Mouse (Mus musculus) forebrain, embryonic 13.5 days (tissue): ENCODE results near the gene Rab19. TPM values are rescaled to one million over a fixed set of nuclear protein-coding genes. Genes with fewer than 3 reads are reported as not detected.
"Not testable (repeated sequence)": the region's sequence is repeated elsewhere in the genome, so short reads cannot be mapped to it uniquely, and the experiment has no call there.

Experiments
- ATAC-seq: fragments of 200-750 bp; cut with Nextera tagmentation; 2 replicates; pipeline ENCODE4 v1.8.0; 2017
- H3K27ac ChIP-seq: fragments of 300-500 bp; sonication (generic); 2 replicates; pipeline ENCODE4 v1.5.1; 2015; ENCODE audit warnings: inconsistent platforms, mild to moderate bottlenecking, moderate library complexity
- H3K27me3 ChIP-seq: fragments of 300-500 bp; sonication (generic); 2 replicates; pipeline ENCODE4 v1.6.1; 2015; ENCODE audit warnings: mild to moderate bottlenecking, inconsistent platforms
- H3K36me3 ChIP-seq: fragments of 300-500 bp; sonication (generic); 2 replicates; pipeline ENCODE4 v1.6.1; 2015; ENCODE audit warnings: mild to moderate bottlenecking, inconsistent platforms; ENCODE audit not compliant: poor library complexity, severe bottlenecking
- H3K4me1 ChIP-seq: fragments of 300-500 bp; sonication (generic); 2 replicates; pipeline ENCODE4 v1.6.1; 2015; ENCODE audit warnings: inconsistent platforms
- H3K4me2 ChIP-seq: fragments of 300-500 bp; sonication (generic); 2 replicates; pipeline ENCODE4 v1.6.1; 2015; ENCODE audit warnings: inconsistent platforms, mild to moderate bottlenecking, moderate library complexity
- H3K4me3 ChIP-seq: fragments of 300-500 bp; sonication (generic); 2 replicates; pipeline ENCODE4 v1.5.1; 2015; ENCODE audit warnings: mild to moderate bottlenecking, inconsistent platforms
- H3K9ac ChIP-seq: fragments of 300-500 bp; sonication (generic); 2 replicates; pipeline ENCODE4 v1.6.1; 2015; ENCODE audit warnings: mild to moderate bottlenecking, inconsistent platforms
- H3K9me3 ChIP-seq: fragments of 300-500 bp; sonication (generic); replicated peaks from 2 replicates; pipeline ENCODE4 v1.6.1; 2016; ENCODE audit warnings: inconsistent platforms
- WGBS: fragments of 180-500 bp; shearing (Covaris S2); methylation state at CpG from one replicate; pipeline ENCODE4 v1.1.7; 2015; 5-methylcytosine and 5-hydroxymethylcytosine counted together
- polyA plus RNA-seq: library from polyadenylated mRNA; unstranded; fragments of >200 nt; fragmentation: Nextera tagmentation; extraction: Ambion mirVana; gene quantifications from 2 replicates; pipeline ENCODE4 v1.2.1, GENCODE M21; 2015

Gene Rab19
- polyA plus RNA-seq, 1 experiment from 2014 or later, result 0.31 TPM

DNA sequence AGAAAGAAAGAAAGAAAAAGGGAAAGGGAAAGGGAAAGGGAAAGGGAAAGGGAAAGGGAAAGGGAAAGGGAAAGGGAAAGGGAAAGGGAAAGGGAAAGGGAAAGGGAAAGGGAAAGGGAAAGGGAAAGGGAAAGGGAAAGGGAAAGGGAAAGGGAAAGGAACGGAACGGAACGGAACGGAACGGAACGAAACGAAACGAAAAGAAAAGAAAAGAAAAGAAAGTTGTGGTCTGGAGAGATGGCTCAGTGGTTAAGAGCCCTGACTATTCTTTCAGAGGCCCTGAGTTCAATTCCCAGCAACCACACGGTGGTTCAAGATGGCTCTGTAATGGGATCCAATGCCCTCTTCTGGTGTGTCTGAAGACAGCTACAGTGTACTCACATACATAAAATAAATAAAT lies 21.8 kb upstream of the Rab19 start:
- H3K4me1 ChIP-seq, H3K27ac ChIP-seq, H3K9me3 ChIP-seq, H3K4me3 ChIP-seq, H3K4me2 ChIP-seq, H3K9ac ChIP-seq, H3K27me3 ChIP-seq, ATAC-seq: not testable (repeated sequence)
- peaks cover 73% of the 10 kb centered on the region for H3K36me3 ChIP-seq
- WGBS, result 98% methylated on average over 9 of the region's 9 CpGs

DNA sequence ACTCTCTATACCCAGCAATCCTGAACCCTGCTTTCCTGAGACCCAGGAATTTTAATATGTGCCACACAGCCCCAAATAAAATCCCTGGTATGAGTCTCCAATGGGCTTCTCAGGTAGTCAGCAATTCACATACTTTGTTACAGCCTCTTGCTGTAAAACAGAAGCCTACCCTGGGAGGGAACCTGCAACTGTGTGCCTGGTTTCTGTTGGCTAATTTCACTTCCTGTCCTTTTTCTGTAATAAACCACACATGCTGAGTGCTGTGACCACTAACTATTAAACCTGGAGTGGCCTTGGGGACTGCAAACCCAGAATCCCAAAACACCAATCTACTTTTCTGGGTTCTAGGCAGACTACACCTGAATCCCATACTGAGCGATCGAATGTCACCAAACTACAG lies 18.3 kb upstream of the Rab19 start:
- WGBS, result 97% methylated on average over 2 of the region's 2 CpGs
- Histone ChIP-seq H3K9ac (no peak overlapping the region), H3K36me3 (peaks cover 64% of the 10 kb centered on the region), H3K9me3 (no peaks in the 10 kb centered on the region), H3K4me3 (no peak overlapping the region), H3K27me3 (no peaks in the 10 kb centered on the region), H3K4me2 (no peak overlapping the region), H3K27ac (no peak overlapping the region), H3K4me1 (no peaks in the 10 kb centered on the region)
- ATAC-seq, result no peak

DNA sequence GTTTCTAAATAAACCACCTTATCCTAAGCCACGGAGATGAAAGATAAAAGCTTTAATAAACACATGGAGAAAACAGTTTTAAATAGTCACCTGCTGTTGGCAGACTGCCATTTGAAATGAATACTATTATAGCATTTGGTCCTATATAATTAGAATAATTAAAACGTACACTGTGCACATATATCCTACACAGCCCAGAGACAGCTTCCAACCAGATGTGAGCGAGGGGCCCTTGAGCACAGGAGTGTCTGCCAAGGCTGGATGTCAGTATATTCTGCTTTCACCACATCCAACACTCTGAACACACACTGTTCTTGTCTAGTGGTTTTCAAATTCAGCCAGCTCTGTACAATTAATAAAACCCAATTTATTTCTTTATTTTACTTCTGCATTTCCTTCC lies 11.3 kb upstream of the Rab19 start:
- Histone ChIP-seq H3K4me3 (no peak overlapping the region), H3K4me1 (no peaks in the 10 kb centered on the region; the same call in 1 of the 2 replicates), H3K4me2 (no peak overlapping the region), H3K27ac (no peak overlapping the region), H3K27me3 (no peaks in the 10 kb centered on the region), H3K9ac (no peak overlapping the region), H3K36me3 (peaks cover 30% of the 10 kb centered on the region), H3K9me3 (no peaks in the 10 kb centered on the region)
- 64% methylated on average over 3 of the region's 3 CpGs for WGBS
- no peak for ATAC-seq

DNA sequence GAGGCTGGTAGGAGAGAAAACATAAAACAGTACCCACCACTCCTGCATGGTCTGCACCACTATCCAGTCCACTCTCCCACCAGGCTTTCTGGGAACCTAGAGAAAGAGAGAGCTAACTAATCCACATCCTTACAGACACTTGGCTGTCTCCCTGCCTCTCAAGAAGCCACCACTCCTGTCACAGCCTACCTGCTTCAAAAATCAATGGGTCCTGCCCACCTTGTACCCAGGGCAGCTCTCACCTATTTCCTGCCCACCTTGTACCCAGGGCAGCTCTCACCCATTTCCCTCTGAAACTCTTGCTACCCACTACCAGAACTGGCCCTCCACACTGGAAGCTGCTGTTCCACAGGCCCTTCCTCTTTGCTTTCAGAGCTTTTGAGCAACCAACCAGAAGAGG lies 8.9 kb upstream of the Rab19 start:
- Histone ChIP-seq H3K9ac (no peak overlapping the region), H3K9me3 (no peaks in the 10 kb centered on the region), H3K27me3 (no peaks in the 10 kb centered on the region), H3K4me2 (no peak overlapping the region), H3K4me1 (peaks cover 15% of the 10 kb centered on the region), H3K4me3 (no peak overlapping the region), H3K27ac (no peak overlapping the region), H3K36me3 (peaks cover 11% of the 10 kb centered on the region)
- ATAC-seq, result no peak

DNA sequence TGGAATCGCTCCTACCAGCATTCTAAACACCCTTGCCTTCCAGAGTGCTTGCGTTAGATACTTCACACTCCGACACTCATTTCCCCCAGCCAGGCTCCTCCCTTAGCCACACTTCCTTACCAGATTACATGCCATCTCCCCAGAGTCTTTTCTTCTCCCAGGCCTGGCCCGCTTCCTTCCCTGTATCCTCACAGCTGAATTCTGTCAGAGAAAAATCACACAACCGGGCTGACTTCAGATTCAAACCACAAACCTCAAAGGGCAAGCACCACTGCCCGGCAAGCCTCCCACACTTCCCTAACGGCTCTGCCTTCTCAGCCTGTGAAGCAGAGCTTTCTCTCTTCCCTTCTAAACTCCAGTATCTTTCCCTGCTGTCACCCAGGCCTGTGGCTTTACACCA lies 8.2 kb upstream of the Rab19 start:
- no peak overlapping the region for H3K4me2 ChIP-seq
- ATAC-seq, result no peak
- WGBS, result 81% methylated on average over 7 of the region's 7 CpGs
- H3K9me3 ChIP-seq, result no peaks in the 10 kb centered on the region
- H3K4me3 ChIP-seq, result no peak overlapping the region
- no peaks in the 10 kb centered on the region for H3K27me3 ChIP-seq
- H3K9ac ChIP-seq, result no peak overlapping the region
- H3K4me1 ChIP-seq, result peaks cover 15% of the 10 kb centered on the region
- peaks cover 11% of the 10 kb centered on the region for H3K36me3 ChIP-seq
- H3K27ac ChIP-seq, result no peak overlapping the region

DNA sequence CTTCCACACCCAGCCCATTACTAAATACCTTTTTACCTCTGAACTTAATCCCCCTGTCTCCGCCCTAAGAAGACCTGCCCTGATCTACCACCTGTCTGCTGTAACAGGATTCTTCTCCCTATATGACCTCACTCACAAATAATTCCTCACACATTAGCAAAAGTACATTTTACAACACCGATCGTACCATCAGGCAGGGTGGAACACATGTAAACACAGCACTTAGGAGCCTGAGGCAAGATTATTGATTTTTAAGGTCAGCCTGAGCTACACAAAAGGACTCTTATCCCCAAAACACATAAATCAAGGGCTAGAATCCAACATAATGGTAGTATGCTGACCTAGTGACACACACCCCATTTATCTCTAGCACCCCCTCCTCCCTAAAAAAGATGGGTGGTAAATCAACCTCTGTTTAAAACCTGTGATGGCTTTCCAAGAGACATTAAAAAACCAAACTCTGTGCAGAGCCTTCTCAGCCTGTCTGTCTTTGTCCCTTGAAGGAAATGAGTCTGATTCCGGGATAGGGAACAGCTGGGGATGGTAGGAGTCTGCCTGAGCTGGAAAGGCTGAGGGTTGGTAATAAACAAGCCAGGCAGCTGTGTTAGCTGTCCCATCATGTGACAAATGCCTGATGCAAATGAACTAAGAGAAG lies 7.5 kb upstream of the Rab19 start:
- peaks cover 15% of the 10 kb centered on the region for H3K4me1 ChIP-seq
- H3K9me3 ChIP-seq, result no peaks in the 10 kb centered on the region
- ATAC-seq, result no peak
- no peak overlapping the region for H3K9ac ChIP-seq
- H3K27me3 ChIP-seq, result no peaks in the 10 kb centered on the region
- no peak overlapping the region for H3K4me3 ChIP-seq
- WGBS, result 88% methylated on average over 4 of the region's 4 CpGs
- no peak overlapping the region for H3K27ac ChIP-seq
- no peak overlapping the region for H3K4me2 ChIP-seq
- peaks cover 11% of the 10 kb centered on the region for H3K36me3 ChIP-seq

DNA sequence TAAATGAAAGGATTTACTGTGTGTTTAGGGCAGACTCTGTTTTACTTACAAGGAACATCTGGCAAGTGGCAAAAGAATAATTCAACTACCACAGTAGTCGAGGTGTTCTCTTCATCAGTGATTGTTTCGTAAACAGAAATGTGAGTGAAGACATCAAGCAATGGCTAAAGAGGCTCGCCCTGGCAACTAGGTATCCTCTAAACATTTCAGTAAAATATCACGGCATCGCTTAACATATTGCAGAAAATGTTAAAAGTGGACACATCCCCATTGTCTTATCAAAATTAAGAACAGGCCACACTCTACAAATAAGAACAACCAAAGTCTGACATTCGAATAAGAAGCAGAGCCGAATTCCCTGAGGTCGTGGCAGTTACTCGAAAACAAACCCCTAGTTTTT lies 4.2 kb upstream of the Rab19 start:
- no peak for ATAC-seq
- Histone ChIP-seq H3K4me1 (peaks cover 21% of the 10 kb centered on the region), H3K27ac (no peak overlapping the region), H3K36me3 (peaks cover 11% of the 10 kb centered on the region), H3K4me3 (peak overlapping the region; percentile 96), H3K9ac (peak overlapping the region; percentile 95), H3K27me3 (peaks cover 8% of the 10 kb centered on the region), H3K9me3 (no peaks in the 10 kb centered on the region), H3K4me2 (peak overlapping the region; percentile 75)
- WGBS, result 30% methylated on average over 9 of the region's 9 CpGs

DNA sequence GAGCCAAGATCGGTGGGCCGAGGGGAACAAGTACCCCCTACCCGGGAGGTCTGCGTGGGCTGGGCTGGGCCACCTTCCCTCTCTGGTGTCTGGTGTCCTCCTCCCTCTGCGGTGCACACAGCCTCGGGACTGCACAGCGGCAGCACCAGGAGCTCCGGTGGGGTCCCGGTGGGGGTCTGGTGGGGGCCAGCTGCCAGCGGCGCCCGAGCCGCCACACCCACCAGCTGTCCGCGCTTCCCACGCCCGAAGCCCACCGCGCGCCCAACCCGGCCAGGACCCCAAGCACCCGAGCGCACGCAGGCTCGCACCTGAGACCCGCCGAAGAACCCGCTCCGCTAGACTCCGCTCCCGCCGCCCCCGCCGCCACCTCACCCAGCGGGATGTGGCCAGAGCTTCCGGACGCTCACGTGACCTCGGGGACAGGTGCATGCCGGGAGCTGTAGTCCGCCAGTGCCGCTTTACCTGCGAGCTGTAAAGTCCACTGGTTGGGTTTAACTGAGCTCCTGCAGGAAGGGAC lies 3.6 kb upstream of the Rab19 start, which contains the start of gene Slc37a3:
Gene Slc37a3 (minus strand): TSS at position 365 of the 517 bp plus-strand sequence.
- Histone ChIP-seq H3K36me3 (peaks cover 11% of the 10 kb centered on the region), H3K4me2 (peak within 1 kb of the TSS; percentile 75), H3K27me3 (peaks cover 8% of the 10 kb centered on the region), H3K4me1 (peaks cover 21% of the 10 kb centered on the region), H3K9me3 (no peaks in the 10 kb centered on the region), H3K27ac (no peak within 1 kb of the TSS), H3K4me3 (peak within 1 kb of the TSS; percentile 96), H3K9ac (peak within 1 kb of the TSS; percentile 95)
- 0% methylated on average over 39 of the region's 43 CpGs for WGBS
- peak; percentile 95 for ATAC-seq

DNA sequence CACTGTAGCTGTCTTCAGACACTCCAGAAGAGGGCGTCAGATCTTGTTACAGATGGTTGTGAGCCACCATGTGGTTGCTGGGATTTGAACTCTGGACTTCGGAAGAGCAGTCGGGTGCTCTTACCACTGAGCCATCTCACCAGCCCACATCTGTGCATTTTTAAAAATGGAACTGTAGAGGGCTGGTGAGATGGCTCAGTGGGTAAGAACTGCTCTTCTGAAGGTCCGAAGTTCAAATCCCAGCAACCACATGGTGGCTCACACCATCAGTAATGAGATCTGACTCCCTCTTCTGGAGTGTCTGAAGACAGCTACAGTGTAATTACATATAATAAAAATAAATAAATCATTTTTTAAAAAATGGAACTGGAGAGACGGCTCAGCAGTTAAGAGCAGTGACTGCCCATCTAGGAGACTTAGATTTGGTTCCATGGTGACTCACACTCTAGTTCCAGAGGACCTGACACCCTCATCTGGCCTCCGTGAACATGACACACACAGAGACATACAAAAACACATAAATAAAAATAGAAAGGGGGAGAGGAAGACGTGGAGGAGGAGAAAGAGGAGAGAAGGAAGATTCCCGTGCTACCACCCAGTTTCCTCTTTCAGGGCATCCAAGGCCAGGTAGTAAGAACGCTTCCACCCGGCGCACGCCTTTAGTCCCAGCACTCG lies 2.7 kb upstream of the Rab19 start:
- H3K9ac ChIP-seq, ATAC-seq, H3K27ac ChIP-seq, H3K4me2 ChIP-seq, H3K9me3 ChIP-seq, H3K27me3 ChIP-seq, H3K4me3 ChIP-seq: not testable (repeated sequence)
- 78% methylated on average over 13 of the region's 13 CpGs for WGBS
- H3K4me1 ChIP-seq, result peaks cover 21% of the 10 kb centered on the region
- H3K36me3 ChIP-seq, result peaks cover 11% of the 10 kb centered on the region

DNA sequence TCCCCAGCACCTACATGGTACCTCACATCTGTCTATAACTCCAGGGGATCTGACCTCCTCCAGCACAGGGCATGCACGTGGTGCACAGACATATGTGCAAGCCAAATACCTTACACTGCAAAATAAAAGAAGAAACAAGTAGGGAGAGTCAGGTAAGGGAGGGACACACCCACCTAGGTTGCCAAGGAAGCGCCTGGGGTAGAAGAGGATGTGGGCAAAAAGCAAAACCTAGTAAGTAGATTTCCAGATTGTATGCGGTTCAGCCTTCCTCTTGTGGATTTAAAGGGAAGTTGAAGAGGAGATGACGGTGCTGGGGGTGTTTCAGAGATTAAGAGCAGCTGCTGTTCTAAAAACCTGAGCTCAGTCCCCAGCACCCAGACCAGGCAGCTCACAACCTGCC lies 1.8 kb upstream of the Rab19 start:
- H3K4me1 ChIP-seq, result peaks cover 21% of the 10 kb centered on the region
- peaks cover 4% of the 10 kb centered on the region; the same call in 1 of the 2 replicates for H3K36me3 ChIP-seq
- H3K4me3 ChIP-seq, result no peak overlapping the region
- no peak overlapping the region for H3K9ac ChIP-seq
- no peaks in the 10 kb centered on the region for H3K9me3 ChIP-seq
- ATAC-seq, result no peak
- WGBS, result 67% methylated on average over 4 of the region's 4 CpGs
- H3K4me2 ChIP-seq, result no peak overlapping the region
- peaks cover 8% of the 10 kb centered on the region for H3K27me3 ChIP-seq
- no peak overlapping the region for H3K27ac ChIP-seq

DNA sequence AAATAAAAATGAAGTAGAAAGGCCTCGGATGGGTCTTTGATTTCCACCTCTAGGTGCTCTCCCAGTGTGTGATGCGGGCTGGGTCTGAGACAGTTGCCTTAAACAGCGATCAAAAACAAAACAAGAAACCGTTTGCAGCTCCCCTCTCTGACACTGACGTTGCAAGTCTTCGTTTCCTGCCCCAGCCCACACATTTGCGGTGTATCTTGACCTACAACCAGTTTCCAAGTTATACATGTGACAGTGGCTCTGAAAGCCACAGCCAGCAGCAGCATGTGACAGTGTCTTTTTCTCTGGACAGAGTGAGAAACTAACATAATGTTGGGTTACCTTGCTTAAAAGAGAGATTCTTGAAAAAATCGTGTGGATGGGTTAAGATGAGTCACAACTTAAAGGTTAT lies 1.2 kb upstream of the Rab19 start:
- no peak for ATAC-seq
- peaks cover 21% of the 10 kb centered on the region for H3K4me1 ChIP-seq
- H3K9ac ChIP-seq, result no peak overlapping the region
- 81% methylated on average over 8 of the region's 8 CpGs for WGBS
- H3K9me3 ChIP-seq, result no peaks in the 10 kb centered on the region
- H3K36me3 ChIP-seq, result no peaks in the 10 kb centered on the region
- H3K4me2 ChIP-seq, result no peak overlapping the region
- H3K4me3 ChIP-seq, result no peak overlapping the region
- no peak overlapping the region for H3K27ac ChIP-seq
- H3K27me3 ChIP-seq, result peaks cover 8% of the 10 kb centered on the region

DNA sequence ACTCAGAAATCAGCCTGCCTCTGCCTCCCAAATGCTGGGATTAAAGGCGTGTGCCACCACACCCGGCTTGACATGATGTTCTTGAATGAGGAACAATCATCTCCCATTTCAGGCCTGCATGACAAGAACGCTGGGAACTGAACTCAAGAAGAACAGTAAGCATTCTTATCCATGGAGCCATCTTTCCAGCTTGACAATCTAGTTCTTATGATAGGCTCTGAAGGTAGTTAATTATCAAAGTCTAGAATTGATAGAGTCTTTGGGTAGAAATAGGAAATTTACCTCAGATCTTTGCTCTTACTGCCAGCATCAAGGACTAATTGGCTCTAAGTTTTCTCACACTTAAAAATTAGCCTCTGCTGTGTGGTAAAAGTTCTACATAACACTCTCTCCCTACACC lies 699 bp upstream of the Rab19 start:
- 89% methylated on average over 3 of the region's 3 CpGs for WGBS
- no peak overlapping the region for H3K9ac ChIP-seq
- no peak overlapping the region for H3K4me3 ChIP-seq
- no peak overlapping the region for H3K4me2 ChIP-seq
- H3K27me3 ChIP-seq, result peaks cover 8% of the 10 kb centered on the region
- peaks cover 21% of the 10 kb centered on the region for H3K4me1 ChIP-seq
- no peak overlapping the region for H3K27ac ChIP-seq
- no peak for ATAC-seq
- H3K36me3 ChIP-seq, result no peaks in the 10 kb centered on the region
- no peaks in the 10 kb centered on the region for H3K9me3 ChIP-seq
